Mouse (Mus musculus): ENCODE data around the gene Zmynd8.

DNA sequence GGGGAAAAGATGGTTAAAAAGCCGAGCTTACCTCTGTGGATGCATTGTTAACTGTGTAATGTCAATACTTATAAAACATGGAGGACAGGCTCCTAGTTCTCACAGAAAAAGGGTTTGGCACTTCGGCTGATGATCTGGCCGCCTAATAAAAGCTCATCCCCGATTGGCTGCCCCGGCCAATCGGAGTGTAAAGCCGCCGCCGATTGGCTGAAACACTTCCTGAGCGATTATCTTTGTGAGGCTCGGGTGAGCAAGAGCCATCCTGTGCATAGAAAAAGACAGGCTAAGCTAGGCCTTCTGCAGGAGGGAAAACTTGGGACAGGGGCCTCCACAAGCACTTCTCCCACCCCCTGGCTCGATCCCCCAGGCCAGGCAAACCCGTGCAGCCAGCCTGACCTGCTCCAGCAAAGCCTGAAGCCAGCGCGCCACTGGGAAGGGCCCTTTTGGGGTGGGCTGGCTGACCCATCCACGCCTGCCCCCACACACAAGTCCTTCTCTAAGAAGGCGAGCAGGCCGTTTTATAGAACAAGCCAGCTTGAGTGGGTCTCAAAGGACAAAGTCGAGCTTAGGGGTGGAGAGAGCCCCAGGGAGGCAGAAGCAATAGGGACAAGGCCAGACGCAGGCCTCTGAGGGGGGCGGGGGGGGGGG, 14.1 kb downstream of the Zmynd8 start:
- TF ChIP-seq CTCF (IDR thresholded peaks at IDR 0.05; ENCODE audit: low read depth): no peak
- peak; percentile 75 for TF ChIP-seq EP300 (IDR thresholded peaks at IDR 0.05; ENCODE audit: low read depth)

All from heart, postnatal 0 days (tissue).